Mouse (Mus musculus) heart, adult 2 months (tissue): Measurements from ENCODE around the gene Lrrc8b. TPM values are rescaled to one million over a fixed set of nuclear protein-coding genes. Genes with fewer than 3 reads are reported as not detected.

Experiments used
- DNase-seq, 2 experiments: peaks; one replicate each; pipeline ENCODE4 v3.0.0; 2021
- H3K27ac ChIP-seq: fragments of 200-600 bp; 2 replicates; pipeline ENCODE4 v1.8.1; 2022
- H3K27me3 ChIP-seq: fragments of 200-500 bp; 2 replicates; pipeline ENCODE4 v1.6.1; 2012; ENCODE audit warnings: mild to moderate bottlenecking, low read length, inconsistent platforms, mixed read lengths; ENCODE audit not compliant: control insufficient read depth, insufficient read depth
- H3K36me3 ChIP-seq: fragments of 200-500 bp; 2 replicates; pipeline ENCODE4 v1.6.1; 2012; ENCODE audit warnings: low read length, inconsistent platforms; ENCODE audit not compliant: control insufficient read depth, insufficient read depth
- H3K4me1 ChIP-seq: fragments of 200-500 bp; 2 replicates; pipeline ENCODE4 v1.6.1; 2011; ENCODE audit warnings: low read length; ENCODE audit not compliant: control insufficient read depth, insufficient read depth
- H3K4me3 ChIP-seq: fragments of 200-600 bp; 2 replicates; pipeline ENCODE4 v1.8.1; 2022
- H3K79me2 ChIP-seq: fragments of 200-500 bp; replicated peaks from 2 replicates; pipeline ENCODE4 v1.6.1; 2012; ENCODE audit warnings: mild to moderate bottlenecking, inconsistent platforms, low read length, moderate library complexity, mixed read lengths; ENCODE audit not compliant: control insufficient read depth, insufficient read depth
- H3K9ac ChIP-seq: fragments of 200-500 bp; 2 replicates; pipeline ENCODE4 v1.6.1; 2012; ENCODE audit warnings: low read depth, mild to moderate bottlenecking, control low read depth, inconsistent platforms, low read length, mixed read lengths
- CTCF ChIP-seq: fragments of 200-600 bp; IDR thresholded peaks from 2 replicates; pipeline ENCODE4 v1.8.1; 2022; ENCODE audit warnings: antibody characterized with exemption, mild to moderate bottlenecking, moderate library complexity
- EP300 ChIP-seq: fragments of 200-500 bp; IDR thresholded peaks from 2 replicates; pipeline ENCODE4 v1.6.1; 2011; ENCODE audit warnings: low read depth, low read length, control low read depth; ENCODE audit not compliant: insufficient read depth
- POLR2A ChIP-seq: fragments of 200-500 bp; IDR thresholded peaks from 2 replicates; pipeline ENCODE4 v1.6.1; 2011; ENCODE audit warnings: mild to moderate bottlenecking, low read depth, low read length, control low read depth; ENCODE audit not compliant: insufficient read depth
- WGBS: fragments of 180-500 bp; shearing (Covaris S2); methylation state at CpG from one replicate; pipeline ENCODE4 v1.1.7; 2018; 5-methylcytosine and 5-hydroxymethylcytosine counted together
- intact Hi-C: fragments of 180-260 bp; cut with DNase I; formaldehyde crosslinking; loops from one replicate; pipeline ENCODE4 v1.15.1; 2025
- polyA plus RNA-seq: library from polyadenylated mRNA; depleted of rRNA; stranded (reverse); fragments of >200 nt; gene quantifications from 2 replicates; pipeline ENCODE4 v1.2.3, GENCODE M21; 2012
- total RNA-seq, 2 experiments: library from RNA; stranded (reverse); gene quantifications; 2 replicates each; pipeline ENCODE4 v1.2.3; 2021

Gene Lrrc8b
- total and polyA plus RNA-seq, 3 experiments, result 2.9 to 5.0 (median 4.4) TPM

- intact Hi-C loops, result no loop called here
- no peaks in the 10 kb centered on the region for H3K27me3 ChIP-seq
- no peak for DNase-seq
- H3K27ac ChIP-seq, result no peak overlapping the region
- no peak overlapping the region for H3K9ac ChIP-seq
- no peak overlapping the region for H3K4me3 ChIP-seq
- no peaks in the 10 kb centered on the region for H3K4me1 ChIP-seq
- H3K79me2 ChIP-seq, result no peaks in the 10 kb centered on the region
- WGBS, result 89% methylated on average over 13 of the region's 13 CpGs
- no peaks in the 10 kb centered on the region for H3K36me3 ChIP-seq
- TF ChIP-seq POLR2A (no peak), CTCF (no peak), EP300 (no peak)
These were observed 64.1 kb downstream of the Lrrc8b start for GRCm38 (mm10) chr5:105479673-105480072.

- Histone ChIP-seq H3K27ac (no peak overlapping the region), H3K9ac (no peak overlapping the region), H3K27me3 (no peaks in the 10 kb centered on the region), H3K4me3 (no peak overlapping the region), H3K36me3 (no peaks in the 10 kb centered on the region), H3K4me1 (no peaks in the 10 kb centered on the region), H3K79me2 (no peaks in the 10 kb centered on the region)
- WGBS, result 95% methylated on average over 17 of the region's 17 CpGs
- intact Hi-C loops, result no loop called here
- TF ChIP-seq POLR2A (no peak), CTCF (no peak), EP300 (no peak)
- DNase-seq, result no peak
These were observed 65.0 kb downstream of the Lrrc8b start for GRCm38 (mm10) chr5:105480561-105480960.

- Histone ChIP-seq H3K36me3 (no peaks in the 10 kb centered on the region), H3K9ac (no peak overlapping the region), H3K27me3 (no peaks in the 10 kb centered on the region), H3K4me1 (no peaks in the 10 kb centered on the region), H3K4me3 (no peak overlapping the region), H3K79me2 (no peaks in the 10 kb centered on the region), H3K27ac (no peak overlapping the region)
- TF ChIP-seq EP300 (no peak), POLR2A (no peak), CTCF (no peak)
- no peak for DNase-seq
- WGBS, result 49% methylated on average over 2 of the region's 2 CpGs
- intact Hi-C loops, result no loop called here
These were observed 68.1 kb downstream of the Lrrc8b start for GRCm38 (mm10) chr5:105483632-105484031.

GRCm38 (mm10) chr5:105484247-105484646, 68.7 kb downstream of the Lrrc8b start:
- Histone ChIP-seq H3K36me3 (no peaks in the 10 kb centered on the region), H3K4me1 (no peaks in the 10 kb centered on the region), H3K4me3 (no peak overlapping the region), H3K27me3 (no peaks in the 10 kb centered on the region), H3K27ac (no peak overlapping the region), H3K79me2 (no peaks in the 10 kb centered on the region), H3K9ac (no peak overlapping the region)
- TF ChIP-seq EP300 (no peak), CTCF (no peak), POLR2A (no peak)
- intact Hi-C loops, result no loop called here
- DNase-seq, result no peak
- WGBS, result 87% methylated on average over 6 of the region's 6 CpGs

- Histone ChIP-seq H3K27me3 (no peaks in the 10 kb centered on the region), H3K4me3 (no peak overlapping the region), H3K27ac (no peak overlapping the region), H3K9ac (no peak overlapping the region), H3K36me3 (no peaks in the 10 kb centered on the region), H3K79me2 (no peaks in the 10 kb centered on the region), H3K4me1 (no peaks in the 10 kb centered on the region)
- no peak for DNase-seq
- 95% methylated on average over 14 of the region's 14 CpGs for WGBS
- no peak for TF ChIP-seq EP300
- intact Hi-C loops, result no loop called here
These were observed 69.3 kb downstream of the Lrrc8b start for GRCm38 (mm10) chr5:105484891-105485290.

GRCm38 (mm10) chr5:105490211-105490610, 74.6 kb downstream of the Lrrc8b start:
- Histone ChIP-seq H3K9ac (no peak overlapping the region), H3K27me3 (no peaks in the 10 kb centered on the region), H3K79me2 (no peaks in the 10 kb centered on the region), H3K4me3 (no peak overlapping the region), H3K36me3 (no peaks in the 10 kb centered on the region), H3K4me1 (no peaks in the 10 kb centered on the region), H3K27ac (no peak overlapping the region)
- DNase-seq, result no peak
- no peak for TF ChIP-seq CTCF
- TF ChIP-seq POLR2A, result no peak
- TF ChIP-seq EP300, result no peak
- intact Hi-C loops, result loop anchor here (10.0 kb wide), 1 partner anchor 385 kb away; the partner anchor contains the start of gene Zfp326
- 80% methylated on average over 5 of the region's 5 CpGs for WGBS
